Mouse (Mus musculus) stomach, postnatal 0 days (tissue): ENCODE measurements around the gene Akap13. TPM values are rescaled to one million over a fixed set of nuclear protein-coding genes. Genes with fewer than 3 reads are reported as not detected.
A peak's percentile ranks its signal among the peaks of the same experiment; 100 is the strongest.

ENCODE experiments used
- ATAC-seq: fragments of 200-750 bp; cut with Nextera tagmentation; 2 replicates; pipeline ENCODE4 v1.8.0; 2017; ENCODE audit not compliant: low FRiP score, low TSS enrichment
- DNase-seq: peaks from one replicate; pipeline ENCODE4 v3.0.0-alpha.2; 2016; ENCODE audit warnings: low spot score
- H3K27ac ChIP-seq: fragments of 300-500 bp; sonication (generic); replicated peaks from 2 replicates; pipeline ENCODE4 v1.5.1; 2014; ENCODE audit warnings: mild to moderate bottlenecking, control low read depth
- H3K27me3 ChIP-seq: fragments of 300-500 bp; sonication (generic); 2 replicates; pipeline ENCODE4 v1.6.1; 2014; ENCODE audit warnings: low read length; ENCODE audit not compliant: control insufficient read depth, insufficient read depth
- H3K36me3 ChIP-seq: fragments of 300-500 bp; sonication (generic); 2 replicates; pipeline ENCODE4 v1.6.1; 2014; ENCODE audit warnings: low read length, mixed read lengths; ENCODE audit not compliant: control insufficient read depth, insufficient read depth
- H3K4me1 ChIP-seq: fragments of 300-500 bp; sonication (generic); replicated peaks from 2 replicates; pipeline ENCODE4 v1.6.1; 2014; ENCODE audit warnings: antibody characterized with exemption; ENCODE audit not compliant: control insufficient read depth, insufficient read depth
- H3K4me2 ChIP-seq: fragments of 300-500 bp; sonication (generic); replicated peaks from 2 replicates; pipeline ENCODE4 v1.6.1; 2014; ENCODE audit warnings: low read depth, mild to moderate bottlenecking, control low read depth, moderate library complexity
- H3K4me3 ChIP-seq: fragments of 300-500 bp; sonication (generic); 2 replicates; pipeline ENCODE4 v1.5.1; 2014; ENCODE audit warnings: low read depth, low read length, control low read depth
- H3K9ac ChIP-seq: fragments of 300-500 bp; sonication (generic); 2 replicates; pipeline ENCODE4 v1.6.1; 2014; ENCODE audit warnings: mild to moderate bottlenecking, low read length, control low read depth, mixed read lengths
- H3K9me3 ChIP-seq: fragments of 300-500 bp; sonication (generic); 2 replicates; pipeline ENCODE4 v1.6.1; 2016; ENCODE audit warnings: low read length; ENCODE audit not compliant: control insufficient read depth
- CTCF ChIP-seq: IDR thresholded peaks from 2 replicates; pipeline ENCODE4 v1.5.1; 2016; ENCODE audit warnings: antibody characterized with exemption, low read depth, mild to moderate bottlenecking, moderate library complexity
- EP300 ChIP-seq: optimal IDR thresholded peaks from 2 replicates; pipeline ENCODE3; 2016; ENCODE audit warnings: antibody characterized with exemption
- WGBS: fragments of 180-500 bp; shearing (Covaris S2); extraction: QIAGEN DNeasy Blood & Tissue Kit; methylation state at CpG from one replicate; pipeline ENCODE4 v1.1.7; 2014; 5-methylcytosine and 5-hydroxymethylcytosine counted together
- microRNA-seq: library from miRNA; unstranded; fragments of <30 nt; microRNA quantifications from one replicate; pipeline ENCODE4, GENCODE M21; 2016
- polyA plus RNA-seq: library from polyadenylated mRNA; unstranded; fragments of >200 nt; fragmentation: Nextera tagmentation; extraction: Ambion mirVana; gene quantifications from 2 replicates; pipeline ENCODE4 v1.2.1, GENCODE M21; 2015

The Akap13 gene
- polyA plus RNA-seq, 1 experiment from 2014 or later = 18.8 TPM

DNA sequence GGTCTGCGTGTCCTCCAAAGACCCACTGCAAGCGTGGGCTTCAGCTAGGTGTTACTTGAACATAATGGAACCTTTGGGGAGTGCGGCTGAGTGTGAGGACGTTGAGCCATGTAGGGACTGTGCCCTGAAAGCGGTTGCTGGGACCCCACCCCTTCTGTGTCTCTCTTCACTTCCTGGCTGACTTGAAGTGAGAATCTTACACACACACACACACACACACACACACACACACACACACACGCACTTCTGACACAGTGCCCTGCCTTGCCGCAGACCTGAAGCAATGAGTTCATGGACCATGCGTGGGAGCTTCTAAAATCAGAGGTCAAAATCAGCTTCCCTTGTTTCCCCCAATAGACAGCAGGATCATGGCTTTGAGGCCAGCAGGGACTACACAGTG is 339.8 kb downstream of the Akap13 start:
- Histone ChIP-seq H3K4me1 (no peaks in the 10 kb centered on the region), H3K36me3 (no peaks in the 10 kb centered on the region), H3K9ac (no peak overlapping the region), H3K4me2 (no peak overlapping the region), H3K9me3 (no peaks in the 10 kb centered on the region), H3K4me3 (no peak overlapping the region), H3K27me3 (no peaks in the 10 kb centered on the region), H3K27ac (no peak overlapping the region)
- ATAC-seq (no peak), DNase-seq (no peak)
- TF ChIP-seq CTCF = no peak
- no peak for TF ChIP-seq EP300
- WGBS = 84% methylated on average over 8 of the region's 8 CpGs

DNA sequence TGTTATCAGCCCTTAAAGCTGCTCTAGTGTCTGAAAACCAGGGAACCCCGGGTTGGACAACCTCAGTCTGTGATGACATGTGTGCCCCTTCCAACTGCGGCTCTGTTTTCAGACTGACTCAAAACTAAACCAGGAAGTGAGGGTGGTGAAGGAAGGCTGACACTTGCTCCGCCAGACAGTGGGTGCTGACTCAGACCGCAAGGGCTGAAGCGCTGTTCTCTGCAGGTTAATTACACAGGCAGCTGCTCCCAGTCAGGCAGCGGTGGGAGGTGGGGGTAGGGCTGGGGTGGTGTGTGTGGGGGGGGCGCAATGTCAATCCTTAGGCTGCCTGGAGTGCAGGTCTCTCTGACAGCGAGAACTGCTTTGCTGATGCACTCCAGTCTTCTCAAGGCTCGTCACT is 341.1 kb downstream of the Akap13 start:
- Histone ChIP-seq H3K27me3 (no peaks in the 10 kb centered on the region), H3K4me2 (no peak overlapping the region), H3K4me3 (no peak overlapping the region), H3K9ac (no peak overlapping the region), H3K27ac (no peak overlapping the region), H3K4me1 (no peaks in the 10 kb centered on the region), H3K9me3 (no peaks in the 10 kb centered on the region), H3K36me3 (no peaks in the 10 kb centered on the region)
- ATAC-seq (peak; percentile 74), DNase-seq (peak; percentile 34)
- TF ChIP-seq CTCF (no peak), EP300 (no peak)
- WGBS = 19% methylated on average over 9 of the region's 9 CpGs

DNA sequence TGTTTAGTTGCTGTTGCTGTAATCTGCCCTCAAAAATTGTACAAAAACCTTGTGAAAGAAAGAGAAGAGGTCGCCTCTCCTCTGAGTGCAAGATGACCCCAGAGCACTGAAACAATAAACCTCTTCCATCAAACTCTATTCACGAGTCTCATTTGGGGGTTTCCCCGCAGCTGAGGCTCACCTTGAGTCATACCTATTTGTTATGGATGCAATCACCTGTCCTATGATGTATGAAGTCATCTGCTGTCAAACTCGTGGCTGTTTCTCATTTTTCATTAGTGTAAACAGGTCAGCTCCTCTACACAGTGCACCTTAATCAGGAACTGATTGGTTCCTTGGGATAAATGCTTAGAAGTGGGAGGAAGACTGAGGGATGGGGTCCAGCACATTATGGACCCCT is 345.2 kb downstream of the Akap13 start:
- no peak for ATAC-seq
- DNase-seq = no peak
- TF ChIP-seq CTCF = no peak
- no peak for TF ChIP-seq EP300
- no peak overlapping the region for H3K27ac ChIP-seq
- H3K4me2 ChIP-seq = no peak overlapping the region
- no peak overlapping the region for H3K9ac ChIP-seq
- no peaks in the 10 kb centered on the region for H3K27me3 ChIP-seq
- H3K9me3 ChIP-seq = no peaks in the 10 kb centered on the region
- H3K4me3 ChIP-seq = no peak overlapping the region
- WGBS = 47% methylated on average over 4 of the region's 4 CpGs
- H3K36me3 ChIP-seq = no peaks in the 10 kb centered on the region
- no peaks in the 10 kb centered on the region for H3K4me1 ChIP-seq

- Histone ChIP-seq H3K4me1 (no peaks in the 10 kb centered on the region), H3K27ac (no peak overlapping the region), H3K27me3 (no peaks in the 10 kb centered on the region), H3K9ac (no peak overlapping the region), H3K4me3 (no peak overlapping the region), H3K9me3 (no peaks in the 10 kb centered on the region), H3K36me3 (no peaks in the 10 kb centered on the region), H3K4me2 (no peak overlapping the region)
- TF ChIP-seq EP300 = no peak
- no peak for TF ChIP-seq CTCF
- ATAC-seq (no peak), DNase-seq (no peak)
- WGBS = 94% methylated on average over 3 of the region's 3 CpGs
Observed at GRCm38 (mm10) chr7:75801022-75801421, 345.7 kb downstream of the Akap13 start.

DNA sequence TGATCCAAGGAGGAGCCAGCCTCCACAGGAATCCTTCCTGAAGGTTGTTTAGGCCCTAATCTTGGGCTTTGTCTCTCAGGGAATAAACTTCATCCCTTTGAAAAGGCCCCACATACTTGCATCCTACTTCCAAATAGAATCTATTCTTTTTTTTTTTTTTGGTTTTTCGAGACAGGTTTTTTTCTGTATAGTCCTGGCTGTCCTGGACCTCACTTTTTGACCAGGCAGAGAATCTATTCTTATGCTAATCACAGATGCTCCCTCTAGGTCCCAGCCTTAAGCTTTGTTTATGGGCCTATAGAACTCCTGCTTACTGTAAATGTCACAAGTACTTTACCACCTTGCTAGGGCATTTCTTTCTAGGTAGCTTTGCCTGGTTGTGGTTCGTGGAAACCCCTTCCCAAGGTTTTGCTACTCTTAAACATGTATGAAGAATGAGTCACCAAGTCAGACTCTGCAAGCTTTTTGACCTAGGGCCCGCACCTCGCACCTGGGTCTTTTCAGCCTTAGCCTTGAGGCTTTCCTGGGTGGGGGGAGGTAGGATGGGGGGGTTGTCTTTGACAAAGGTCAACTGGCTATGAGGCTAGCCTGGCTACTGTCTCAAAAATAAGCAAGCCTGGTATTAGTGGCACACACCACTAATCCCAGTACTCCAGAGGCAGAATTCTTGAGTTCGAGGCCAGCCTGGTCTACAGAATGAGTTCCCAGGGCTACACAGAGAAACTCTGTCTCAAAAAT is 346.5 kb downstream of the Akap13 start:
- no peaks in the 10 kb centered on the region for H3K27me3 ChIP-seq
- H3K27ac ChIP-seq = no peak overlapping the region
- ATAC-seq (no peak), DNase-seq (no peak)
- no peak overlapping the region for H3K9ac ChIP-seq
- 95% methylated on average over 5 of the region's 5 CpGs for WGBS
- no peaks in the 10 kb centered on the region for H3K9me3 ChIP-seq
- no peak overlapping the region for H3K4me2 ChIP-seq
- no peak overlapping the region for H3K4me3 ChIP-seq
- no peaks in the 10 kb centered on the region for H3K4me1 ChIP-seq
- TF ChIP-seq EP300 = no peak
- no peak for TF ChIP-seq CTCF
- H3K36me3 ChIP-seq = no peaks in the 10 kb centered on the region

DNA sequence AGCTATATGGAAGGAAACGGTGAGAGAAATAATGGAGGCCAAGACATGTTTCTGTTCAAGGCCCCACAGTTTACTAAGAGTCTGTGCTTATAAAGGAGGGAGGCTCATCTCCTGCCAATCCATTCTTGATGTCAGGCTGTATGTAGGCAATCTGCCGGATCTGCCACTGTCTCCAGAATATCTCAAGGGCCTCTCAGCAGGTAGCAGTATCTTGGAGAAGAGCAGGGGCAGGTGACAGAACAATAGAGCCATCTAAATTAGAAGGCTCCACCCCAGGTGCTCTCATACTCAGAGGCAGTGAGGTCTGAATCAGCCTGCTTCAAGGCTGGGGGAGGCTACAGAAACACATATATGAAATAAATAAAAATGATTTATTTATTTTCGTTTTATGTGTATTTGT is 347.6 kb downstream of the Akap13 start:
- no peaks in the 10 kb centered on the region for H3K36me3 ChIP-seq
- TF ChIP-seq EP300 = no peak
- TF ChIP-seq CTCF = no peak
- no peak for ATAC-seq
- no peaks in the 10 kb centered on the region for H3K9me3 ChIP-seq
- DNase-seq = no peak
- H3K4me3 ChIP-seq = no peak overlapping the region
- 84% methylated on average over 3 of the region's 3 CpGs for WGBS
- no peak overlapping the region for H3K27ac ChIP-seq
- no peaks in the 10 kb centered on the region for H3K27me3 ChIP-seq
- no peak overlapping the region for H3K4me2 ChIP-seq
- H3K4me1 ChIP-seq = no peaks in the 10 kb centered on the region
- H3K9ac ChIP-seq = no peak overlapping the region

Small RNAs within 50 kb of the gene (microRNA-seq; reads per million reads assigned to microRNA genes)
- gene Gm23251 = not detected

Other genes starting within 250 kb of the Akap13 start
- gene Sv2b, start 146.3 kb upstream of the Akap13 start, polyA plus RNA-seq = 0.67 and 0.80 TPM in 2 replicates